23 mouse cellular contexts compared by ENCODE assay signal in the genomic region with DNA sequence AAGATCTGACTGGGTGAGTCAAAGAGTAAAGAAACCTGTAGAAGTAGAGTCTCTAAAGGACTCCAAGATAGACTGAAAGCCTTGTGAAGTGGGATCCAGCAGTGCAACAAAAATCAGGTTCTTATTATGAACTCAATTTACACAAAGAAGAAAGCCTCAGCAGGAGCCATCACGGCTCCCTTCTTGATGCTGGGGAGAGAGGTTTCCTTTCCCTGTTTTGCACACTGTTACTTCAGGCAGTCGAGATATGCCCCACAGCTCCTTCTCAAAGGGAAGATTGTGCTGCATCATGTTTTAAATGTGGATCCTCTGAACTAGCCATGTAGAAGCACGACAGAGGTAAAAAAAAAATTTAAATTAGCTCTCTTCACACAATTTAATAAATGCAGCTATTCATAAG.
DNase-seq lines count a peak whose midpoint lies in the region; ATAC-seq and TF ChIP-seq lines count a peak whose summit lies in the region.
"Had no signal": no experiment of that assay in that cellular context is flagged by ENCODE, and none has a peak within 500 bp of the region (broad histone marks: within the 10 kb centered on the region; RNA-seq: fewer than 3 reads in every experiment).

No protein-coding gene starts in this region.

- H3K4me1 ChIP-seq in hindbrain, embryonic 13.5 days (replicated peaks) = no peaks in the 10 kb centered on the region
- 0 out of 2 replicates have a peak, but pooled peaks cover 3% of the 10 kb centered on the region for H3K4me1 ChIP-seq in hindbrain, embryonic 14.5 days (replicated peaks; ENCODE audit: control insufficient read depth, insufficient read depth, low read length)
- peaks cover 6% of the 10 kb centered on the region; the same call in 1 of the 2 replicates for H3K4me1 ChIP-seq in midbrain, embryonic 14.5 days (ENCODE audit: control insufficient read depth, insufficient read depth, low read length)
- H3K4me1 ChIP-seq in midbrain, embryonic 11.5 days (ENCODE audit: control insufficient read depth, insufficient read depth, low read length) = no peaks in the 10 kb centered on the region
- H3K4me1 ChIP-seq in midbrain, embryonic 15.5 days = 0 out of 2 replicates have a peak, but pooled peaks cover 4% of the 10 kb centered on the region
- no peaks in the 10 kb centered on the region for H3K4me1 ChIP-seq in stomach, postnatal 0 days (replicated peaks; ENCODE audit: control insufficient read depth, insufficient read depth)
- H3K4me1 ChIP-seq: embryonic facial prominence, embryonic 12.5 days; embryonic facial prominence, embryonic 15.5 days; intestine, embryonic 15.5 days had no signal

- H3K4me3 ChIP-seq in hindbrain, embryonic 13.5 days = no peak overlapping the region
- H3K4me3 ChIP-seq in hindbrain, embryonic 14.5 days (replicated peaks; ENCODE audit: low read length) = no peak overlapping the region
- no peak overlapping the region for H3K4me3 ChIP-seq in midbrain, embryonic 14.5 days (replicated peaks; ENCODE audit: low read depth, low read length)
- no peak overlapping the region for H3K4me3 ChIP-seq in midbrain, embryonic 11.5 days (ENCODE audit: low read depth, low read length)
- no peak overlapping the region for H3K4me3 ChIP-seq in midbrain, embryonic 15.5 days
- H3K4me3 ChIP-seq in stomach, postnatal 0 days (ENCODE audit: low read depth, low read length) = no peak overlapping the region
- H3K4me3 ChIP-seq: embryonic facial prominence, embryonic 12.5 days; embryonic facial prominence, embryonic 15.5 days; gastrocnemius, adult 2 months; intestine, embryonic 15.5 days had no signal

- no peaks in the 10 kb centered on the region for H3K27me3 ChIP-seq in hindbrain, embryonic 13.5 days
- H3K27me3 ChIP-seq in hindbrain, embryonic 14.5 days (ENCODE audit: control insufficient read depth, insufficient read depth, low read length) = no peaks in the 10 kb centered on the region
- no peaks in the 10 kb centered on the region for H3K27me3 ChIP-seq in midbrain, embryonic 14.5 days (ENCODE audit: control insufficient read depth, insufficient read depth, low read length)
- no peaks in the 10 kb centered on the region for H3K27me3 ChIP-seq in midbrain, embryonic 11.5 days (ENCODE audit: control insufficient read depth, insufficient read depth, low read length)
- no peaks in the 10 kb centered on the region for H3K27me3 ChIP-seq in midbrain, embryonic 15.5 days (replicated peaks)
- H3K27me3 ChIP-seq in stomach, postnatal 0 days (ENCODE audit: control insufficient read depth, insufficient read depth, low read length) = no peaks in the 10 kb centered on the region
- H3K27me3 ChIP-seq: embryonic facial prominence, embryonic 12.5 days; embryonic facial prominence, embryonic 15.5 days; intestine, embryonic 15.5 days had no signal

- DNase-seq in hindbrain, embryonic 14.5 days (ENCODE audit: low spot score) = no peak
- DNase-seq in midbrain, embryonic 14.5 days = peak; percentile 43
- no peak for DNase-seq in midbrain, embryonic 11.5 days (ENCODE audit: low spot score, missing footprints)
- no peak for DNase-seq in stomach, postnatal 0 days (ENCODE audit: low spot score)
- DNase-seq: adrenal gland, adult 8-10 months; adrenal gland, postnatal 25 days; cerebellum, adult 11 months; cerebellum, adult 2 months; cerebellum, adult 9-11 months; cerebellum, postnatal 25 days; gastrocnemius, adult 2 months; gastrocnemius, postnatal 14 days; heart, adult 11 months had no signal

- H3K36me3 ChIP-seq in hindbrain, embryonic 13.5 days = no peaks in the 10 kb centered on the region
- H3K36me3 ChIP-seq in hindbrain, embryonic 14.5 days (replicated peaks; ENCODE audit: control insufficient read depth, insufficient read depth) = no peaks in the 10 kb centered on the region
- no peaks in the 10 kb centered on the region for H3K36me3 ChIP-seq in midbrain, embryonic 14.5 days (ENCODE audit: control insufficient read depth, insufficient read depth, low read length)
- H3K36me3 ChIP-seq in midbrain, embryonic 11.5 days (ENCODE audit: control insufficient read depth, insufficient read depth, low read length) = no peaks in the 10 kb centered on the region
- no peaks in the 10 kb centered on the region for H3K36me3 ChIP-seq in midbrain, embryonic 15.5 days (replicated peaks)
- H3K36me3 ChIP-seq in stomach, postnatal 0 days (ENCODE audit: control insufficient read depth, insufficient read depth, low read length) = no peaks in the 10 kb centered on the region
- H3K36me3 ChIP-seq: embryonic facial prominence, embryonic 12.5 days; embryonic facial prominence, embryonic 15.5 days; intestine, embryonic 15.5 days had no signal

- ATAC-seq in hindbrain, embryonic 13.5 days (ENCODE audit: low FRiP score) = no peak
- no peak for ATAC-seq in hindbrain, embryonic 14.5 days (ENCODE audit: low FRiP score)
- no peak; the same call in 1 of the 2 replicates for ATAC-seq in midbrain, embryonic 14.5 days (ENCODE audit: low FRiP score, low TSS enrichment)
- no peak for ATAC-seq in midbrain, embryonic 11.5 days (ENCODE audit: low FRiP score)
- ATAC-seq in midbrain, embryonic 15.5 days (replicated peaks) = peak; percentile 75
- no peak for ATAC-seq in stomach, postnatal 0 days (ENCODE audit: low FRiP score, low TSS enrichment)
- ATAC-seq: activated CD4-positive, CD25-positive, alpha-beta regulatory T cell, adult 4 months; CD4-positive, CD25-positive, alpha-beta regulatory T cell, adult 4 months; forebrain, embryonic 16.5 days; hindbrain, embryonic 16.5 days; intestine, embryonic 15.5 days had no signal

- 0 out of 2 replicates have a peak overlapping the region, but pooled peaks have one; percentile 13 for H3K27ac ChIP-seq in hindbrain, embryonic 13.5 days
- H3K27ac ChIP-seq in hindbrain, embryonic 14.5 days = no peak overlapping the region
- H3K27ac ChIP-seq in midbrain, embryonic 14.5 days (replicated peaks; ENCODE audit: low read depth, low read length) = 0 out of 2 replicates have a peak overlapping the region, but pooled peaks have one; percentile 26
- H3K27ac ChIP-seq in midbrain, embryonic 11.5 days (ENCODE audit: low read depth, low read length) = no peak overlapping the region
- no peak overlapping the region for H3K27ac ChIP-seq in midbrain, embryonic 15.5 days
- H3K27ac ChIP-seq in stomach, postnatal 0 days (replicated peaks) = no peak overlapping the region
- H3K27ac ChIP-seq: embryonic facial prominence, embryonic 12.5 days; embryonic facial prominence, embryonic 15.5 days; gastrocnemius, adult 2 months; intestine, embryonic 15.5 days had no signal

- H3K9ac ChIP-seq in hindbrain, embryonic 13.5 days = no peak overlapping the region
- H3K9ac ChIP-seq in hindbrain, embryonic 14.5 days = no peak overlapping the region
- H3K9ac ChIP-seq in midbrain, embryonic 14.5 days (replicated peaks; ENCODE audit: low read length) = no peak overlapping the region
- H3K9ac ChIP-seq in midbrain, embryonic 11.5 days (ENCODE audit: low read length) = no peak overlapping the region
- H3K9ac ChIP-seq in midbrain, embryonic 15.5 days = no peak overlapping the region
- no peak overlapping the region for H3K9ac ChIP-seq in stomach, postnatal 0 days (ENCODE audit: low read length)
- H3K9ac ChIP-seq: embryonic facial prominence, embryonic 12.5 days; embryonic facial prominence, embryonic 15.5 days; intestine, embryonic 15.5 days had no signal

- H3K4me2 ChIP-seq in hindbrain, embryonic 13.5 days = no peak overlapping the region
- no peak overlapping the region for H3K4me2 ChIP-seq in hindbrain, embryonic 14.5 days (replicated peaks)
- H3K4me2 ChIP-seq in midbrain, embryonic 14.5 days (ENCODE audit: low read length) = no peak overlapping the region
- H3K4me2 ChIP-seq in midbrain, embryonic 11.5 days = no peak overlapping the region
- H3K4me2 ChIP-seq in midbrain, embryonic 15.5 days = no peak overlapping the region
- H3K4me2 ChIP-seq in stomach, postnatal 0 days (replicated peaks; ENCODE audit: low read depth) = no peak overlapping the region
- H3K4me2 ChIP-seq: embryonic facial prominence, embryonic 12.5 days; embryonic facial prominence, embryonic 15.5 days; heart, embryonic 11.5 days; intestine, embryonic 15.5 days had no signal

- TF ChIP-seq EP300 in stomach, postnatal 0 days (optimal IDR thresholded peaks at IDR 0.05) = no peak

- TF ChIP-seq CTCF in stomach, postnatal 0 days (IDR thresholded peaks at IDR 0.05; ENCODE audit: low read depth) = no peak

- H3K9me3 ChIP-seq in hindbrain, embryonic 13.5 days = no peaks in the 10 kb centered on the region
- H3K9me3 ChIP-seq in hindbrain, embryonic 14.5 days (ENCODE audit: control insufficient read depth, low read length) = no peaks in the 10 kb centered on the region
- H3K9me3 ChIP-seq in midbrain, embryonic 14.5 days (ENCODE audit: control insufficient read depth, low read length) = no peaks in the 10 kb centered on the region
- H3K9me3 ChIP-seq in midbrain, embryonic 11.5 days (ENCODE audit: control insufficient read depth, low read length) = no peaks in the 10 kb centered on the region
- H3K9me3 ChIP-seq in midbrain, embryonic 15.5 days = no peaks in the 10 kb centered on the region
- no peaks in the 10 kb centered on the region for H3K9me3 ChIP-seq in stomach, postnatal 0 days (ENCODE audit: control insufficient read depth, low read length)
- H3K9me3 ChIP-seq: embryonic facial prominence, embryonic 12.5 days; embryonic facial prominence, embryonic 15.5 days; intestine, embryonic 15.5 days had no signal

- WGBS in hindbrain, embryonic 13.5 days = 13% methylated on average over 3 of the region's 3 CpGs
- 13% methylated on average over 3 of the region's 3 CpGs for WGBS in hindbrain, embryonic 14.5 days
- 10% methylated on average over 3 of the region's 3 CpGs for WGBS in midbrain, embryonic 14.5 days
- WGBS in midbrain, embryonic 11.5 days = 34% methylated on average over 3 of the region's 3 CpGs
- WGBS in midbrain, embryonic 15.5 days = 13% methylated on average over 3 of the region's 3 CpGs
- WGBS in stomach, postnatal 0 days = 62% methylated on average over 3 of the region's 3 CpGs

Comparison
In these comparisons a context has a peak if more than half of its experiments do, and no peak if none do; other contexts are left out.
1. H3K27ac ChIP-seq: peak in hindbrain, embryonic 13.5 days (single experiment) and midbrain, embryonic 14.5 days (single experiment); none in hindbrain, embryonic 14.5 days (single experiment), midbrain, embryonic 11.5 days (single experiment), midbrain, embryonic 15.5 days (single experiment) and stomach, postnatal 0 days (single experiment).